Mouse (Mus musculus) brain, embryonic 14.5 days (tissue): Measurements from ENCODE around the gene Clcnka. TPM values are rescaled to one million over a fixed set of nuclear protein-coding genes. Genes with fewer than 3 reads are reported as not detected.

Experiments used
- DNase-seq: peaks from one replicate; pipeline ENCODE4 v3.0.0-alpha.2; 2011; ENCODE audit warnings: low read depth
- CTCF ChIP-seq: fragments of 200-500 bp; IDR thresholded peaks from 2 replicates; pipeline ENCODE4 v1.5.1; 2012; ENCODE audit warnings: inconsistent platforms, mild to moderate bottlenecking, moderate library complexity, borderline replicate concordance; ENCODE audit not compliant: insufficient read depth, insufficient read length; ENCODE audit errors: extremely low read depth
- POLR2A ChIP-seq: fragments of 200-500 bp; IDR thresholded peaks from 2 replicates; pipeline ENCODE4 v1.6.1; 2012; ENCODE audit warnings: mild to moderate bottlenecking, inconsistent platforms, borderline replicate concordance; ENCODE audit not compliant: poor library complexity, insufficient read depth, insufficient read length, severe bottlenecking; ENCODE audit errors: extremely low read depth
- polyA plus RNA-seq: library from polyadenylated mRNA; depleted of rRNA; stranded (reverse); fragments of >200 nt; gene quantifications from 2 replicates; pipeline ENCODE4 v1.2.3, GENCODE M21; 2012

Clcnka gene
- polyA plus RNA-seq, 1 experiment = 0.19 TPM

DNA sequence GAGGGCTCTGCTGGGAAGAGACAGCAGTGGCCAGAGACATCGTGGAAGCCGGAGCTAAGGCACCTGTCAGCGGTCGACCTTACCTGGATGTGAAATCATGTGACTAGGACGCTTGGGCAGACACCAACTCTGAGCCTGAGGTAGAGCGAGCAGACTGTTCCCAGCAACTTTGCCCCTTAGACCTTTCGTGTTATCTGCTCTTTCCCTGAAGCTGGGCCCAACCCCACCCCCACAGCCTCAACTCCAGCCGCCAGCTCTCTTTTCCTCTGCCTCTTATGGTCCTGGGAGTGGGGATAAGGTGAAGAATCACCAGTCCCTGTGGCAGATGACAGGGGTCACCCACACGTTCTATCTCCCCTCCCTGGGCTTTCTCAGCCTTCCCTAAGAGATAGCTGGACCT is 22.4 kb upstream of the Clcnka start:
- DNase-seq = no peak
- TF ChIP-seq CTCF (no peak), POLR2A (no peak)

DNA sequence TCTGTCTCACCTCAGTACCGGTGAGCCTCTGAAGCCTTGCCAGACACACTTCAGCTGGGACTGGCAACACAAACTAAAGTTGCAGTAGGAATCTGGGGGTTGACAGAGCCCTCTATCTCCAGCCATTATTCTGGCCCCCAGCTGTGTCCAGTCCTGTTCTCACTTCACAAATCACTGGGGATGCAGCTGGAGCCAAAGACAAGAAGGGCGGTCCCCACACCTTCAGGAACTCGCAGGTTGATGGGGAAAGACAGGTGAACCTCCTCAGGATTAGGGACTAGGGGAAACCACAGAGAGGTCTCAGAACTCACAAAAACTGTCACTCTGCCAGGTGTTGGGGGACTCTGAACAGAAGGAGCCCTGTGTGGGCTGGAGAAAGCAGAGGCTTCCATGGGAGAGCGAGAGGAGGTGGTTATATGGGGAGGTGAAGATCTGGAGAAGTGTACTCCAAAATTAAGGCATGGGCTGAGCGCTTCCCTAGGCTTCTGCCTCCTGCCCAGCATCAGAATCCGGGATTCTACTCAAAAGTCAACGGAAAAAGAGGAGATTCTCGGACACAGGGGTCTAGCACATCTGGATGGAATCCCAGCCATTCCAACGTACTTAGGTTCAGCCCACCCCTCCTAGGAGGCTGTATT is 21.8 kb upstream of the Clcnka start, which contains the start of gene Hspb7:
Gene Hspb7, plus strand, starts transcription at position 588 of the 638 bp plus-strand sequence.
- TF ChIP-seq CTCF (no peak), POLR2A (no peak)
- DNase-seq = no peak

DNA sequence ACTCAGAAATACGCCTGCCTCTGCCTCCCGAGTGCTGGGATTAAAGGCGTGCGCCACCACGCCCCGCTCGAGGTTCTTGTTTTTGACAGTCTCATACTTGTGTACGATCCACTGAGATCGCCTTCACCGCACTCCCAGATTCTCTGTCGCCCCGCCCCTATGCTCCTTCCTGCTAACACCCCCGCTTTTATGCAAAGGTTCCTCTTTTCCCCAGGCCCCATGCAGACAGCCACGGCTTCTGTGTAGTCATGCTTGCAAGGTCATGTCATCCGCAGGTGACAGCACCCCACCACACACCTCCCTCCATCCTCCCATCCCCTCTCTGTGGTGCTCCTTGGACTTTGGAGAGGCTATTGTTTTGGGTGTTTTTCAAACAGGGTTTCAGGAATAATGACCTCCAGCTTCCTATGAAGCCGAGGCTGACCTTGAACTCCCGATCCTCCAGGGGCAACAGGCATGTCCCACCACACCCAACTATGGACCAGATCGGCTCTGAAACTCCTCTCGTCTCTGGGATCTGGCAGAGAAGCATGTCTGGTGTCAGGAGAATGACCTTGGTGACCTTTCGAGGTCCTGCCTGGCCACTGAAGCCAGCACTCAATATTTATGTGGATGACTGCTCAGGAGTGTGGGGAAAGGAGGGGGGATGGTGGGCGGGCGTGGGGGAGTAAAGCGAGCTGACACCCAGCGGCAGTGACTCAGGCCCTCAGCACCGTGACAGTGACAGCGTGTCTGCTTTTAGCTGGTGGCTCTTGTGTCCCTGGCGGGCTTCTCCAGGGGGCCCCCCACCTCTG is 21.1 kb upstream of the Clcnka start:
- TF ChIP-seq POLR2A (no peak), CTCF (no peak)
- DNase-seq = no peak

DNA sequence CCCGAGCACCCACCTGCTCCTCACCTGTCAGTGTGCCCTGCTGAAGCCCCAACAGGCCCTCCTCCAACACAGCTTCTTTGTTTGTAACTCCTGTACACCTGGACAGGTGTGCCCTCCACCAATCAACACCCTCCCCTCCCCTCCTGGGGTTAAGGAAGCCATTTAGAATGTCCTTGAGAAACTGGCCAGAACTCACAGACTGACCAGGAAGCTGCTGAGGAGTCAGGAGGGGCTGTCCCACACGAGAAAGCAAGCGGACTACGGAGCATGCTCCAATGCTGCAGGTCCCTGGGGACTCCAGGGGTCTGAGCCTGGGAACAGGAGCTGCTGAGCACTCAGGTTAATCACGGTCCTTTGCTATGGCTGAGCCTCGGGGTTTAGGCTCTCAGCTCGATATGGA is 17.4 kb upstream of the Clcnka start, which contains the start of gene Clcnkb:
Gene Clcnkb, minus strand, starts transcription at position 91 of the 400 bp plus-strand sequence.
- TF ChIP-seq CTCF = no peak
- no peak for TF ChIP-seq POLR2A
- DNase-seq = no peak

DNA sequence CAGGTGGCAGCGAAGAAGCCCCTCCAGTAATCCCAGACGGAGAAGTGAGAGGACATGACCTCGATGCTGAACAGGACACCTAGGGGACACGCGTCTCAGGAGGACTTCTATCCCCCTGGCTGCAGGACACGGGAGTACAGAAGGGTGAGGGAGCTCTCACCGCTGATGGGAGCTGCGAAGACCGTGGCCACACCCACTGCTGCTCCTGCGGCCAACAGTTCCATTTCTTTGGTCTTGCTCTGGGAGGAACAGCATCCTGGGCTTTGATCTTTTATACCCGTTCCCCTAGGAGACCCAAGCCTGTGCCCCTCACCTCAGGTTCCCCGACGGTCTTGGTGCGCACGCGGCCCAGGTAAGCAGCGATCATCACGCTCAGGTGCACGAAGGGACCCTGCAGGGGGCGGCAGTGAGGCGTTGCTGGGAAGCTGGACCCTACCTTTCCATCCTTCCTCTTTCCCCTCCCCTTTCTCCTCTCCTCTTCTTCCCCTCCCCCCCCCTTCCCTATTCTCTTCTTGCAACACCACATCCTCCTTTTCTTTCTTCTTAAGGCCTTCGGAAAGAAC is 13.0 kb upstream of the Clcnka start:
- TF ChIP-seq POLR2A = no peak
- TF ChIP-seq CTCF = peak; percentile 34; the same call in 1 of the 2 replicates
- DNase-seq = no peak

DNA sequence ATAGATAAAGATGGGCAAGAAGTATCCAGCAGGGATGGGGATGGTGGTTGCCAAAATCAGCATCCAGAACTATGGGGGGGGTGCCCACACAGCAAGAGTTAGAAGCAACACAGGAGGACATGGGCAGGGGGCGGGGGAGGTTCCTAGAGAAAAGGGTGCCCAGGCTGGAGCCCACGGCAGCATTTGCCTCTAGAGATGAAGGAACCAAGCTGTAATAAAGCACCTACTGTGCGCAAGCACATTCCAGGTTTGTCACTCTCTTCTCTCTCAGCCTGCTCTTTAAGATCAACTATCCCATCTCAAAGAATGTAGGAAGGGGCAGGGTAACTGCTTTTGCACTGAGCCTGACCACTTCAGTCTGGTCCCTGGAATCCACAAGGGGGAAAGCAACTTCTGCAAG is 10.1 kb upstream of the Clcnka start:
- TF ChIP-seq POLR2A (no peak), CTCF (no peak)
- no peak for DNase-seq

DNA sequence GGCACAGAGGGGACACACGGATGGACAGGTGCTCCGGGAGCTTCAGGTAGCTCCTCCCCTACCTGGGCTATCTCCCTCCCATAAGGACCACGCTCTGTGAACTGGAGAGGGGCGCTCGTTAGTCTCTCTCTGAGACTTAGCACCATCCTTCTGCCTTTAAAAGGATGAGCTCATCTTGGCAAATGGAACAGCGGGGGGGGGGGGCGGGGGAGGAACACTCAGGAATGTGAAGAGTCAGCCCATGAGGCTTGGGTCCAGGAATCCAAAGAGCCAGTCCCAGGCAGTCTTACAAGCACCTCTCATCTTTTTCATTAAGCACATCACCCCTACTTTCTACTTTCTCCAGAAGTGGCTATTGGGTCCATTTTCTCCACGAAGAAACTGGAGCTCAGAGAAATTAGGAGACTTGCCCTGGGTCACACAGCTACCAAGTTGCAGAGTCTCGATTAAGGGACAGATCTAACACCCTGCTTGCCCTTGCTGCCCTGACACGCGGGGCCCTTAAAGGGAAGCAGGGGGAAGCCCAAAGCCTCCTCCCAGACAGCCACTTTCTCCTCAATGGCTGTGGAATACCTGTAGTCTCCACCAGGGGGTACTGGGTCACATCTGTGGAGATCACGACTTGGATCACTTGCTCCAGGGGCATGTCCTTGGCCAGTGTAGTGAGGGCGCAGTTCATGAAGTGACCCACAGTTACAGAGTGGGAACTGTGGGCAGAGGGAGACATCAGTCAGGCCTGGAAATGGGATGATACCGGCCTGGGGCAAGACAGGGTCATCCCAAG is 8.2 kb upstream of the Clcnka start:
- no peak for DNase-seq
- TF ChIP-seq POLR2A = no peak
- TF ChIP-seq CTCF = peak; percentile 54; the same call in 1 of the 2 replicates

DNA sequence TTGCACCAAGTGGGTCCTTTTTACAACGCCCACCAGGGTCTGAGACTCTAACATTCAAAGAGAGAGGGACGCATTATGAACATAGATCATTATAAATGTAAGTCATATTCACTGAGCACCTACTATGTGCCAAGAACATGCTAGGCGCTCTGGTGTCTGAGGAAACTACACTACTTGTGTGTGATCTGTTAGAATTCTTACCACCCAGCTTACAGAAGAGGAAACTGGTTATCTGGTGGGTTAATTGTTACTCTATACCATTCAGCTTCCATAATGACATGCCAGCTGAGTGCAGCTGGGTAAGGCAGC is 6.7 kb upstream of the Clcnka start:
- DNase-seq = no peak
- TF ChIP-seq POLR2A = no peak
- TF ChIP-seq CTCF = no peak

DNA sequence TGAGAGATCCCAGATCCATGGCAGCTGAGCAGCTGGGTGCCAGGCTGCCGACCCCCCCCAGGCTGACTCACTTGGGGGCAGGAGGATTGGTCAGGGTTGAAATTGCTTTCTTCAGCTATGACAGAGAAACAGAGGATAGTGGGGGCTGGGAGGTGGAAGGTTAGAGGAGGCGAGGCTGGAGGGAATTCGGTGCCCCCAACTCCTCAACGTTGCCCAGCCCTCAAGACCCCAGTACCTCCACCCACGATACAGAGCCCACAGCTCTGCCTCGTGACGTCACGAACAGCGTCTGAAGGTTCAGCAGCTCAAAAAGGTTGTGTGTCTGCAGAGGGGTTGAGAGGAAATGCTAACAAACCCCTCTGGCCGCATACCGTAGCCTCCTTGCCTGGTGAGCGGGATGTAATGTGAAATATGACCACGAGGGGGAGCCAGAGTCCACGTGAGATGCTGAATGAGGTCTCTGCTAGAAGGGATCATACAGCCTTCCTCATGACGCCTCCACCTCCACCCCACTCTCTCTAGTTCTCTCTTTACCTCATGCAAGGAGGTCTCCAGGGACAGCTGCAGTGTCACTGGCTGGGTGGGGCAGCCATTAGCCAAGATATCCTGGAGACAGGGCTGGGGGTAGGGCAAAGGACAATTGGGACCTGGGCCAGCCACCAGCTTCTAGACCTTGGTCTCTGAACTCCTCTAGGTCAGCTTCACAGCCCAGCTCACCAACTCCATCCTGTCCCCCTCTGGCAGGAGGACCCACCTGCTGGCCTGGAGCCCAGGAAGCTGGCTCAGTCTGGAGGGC is 6.2 kb upstream of the Clcnka start:
- TF ChIP-seq POLR2A (no peak), CTCF (peak; percentile 99)
- peak; percentile 87 for DNase-seq

DNA sequence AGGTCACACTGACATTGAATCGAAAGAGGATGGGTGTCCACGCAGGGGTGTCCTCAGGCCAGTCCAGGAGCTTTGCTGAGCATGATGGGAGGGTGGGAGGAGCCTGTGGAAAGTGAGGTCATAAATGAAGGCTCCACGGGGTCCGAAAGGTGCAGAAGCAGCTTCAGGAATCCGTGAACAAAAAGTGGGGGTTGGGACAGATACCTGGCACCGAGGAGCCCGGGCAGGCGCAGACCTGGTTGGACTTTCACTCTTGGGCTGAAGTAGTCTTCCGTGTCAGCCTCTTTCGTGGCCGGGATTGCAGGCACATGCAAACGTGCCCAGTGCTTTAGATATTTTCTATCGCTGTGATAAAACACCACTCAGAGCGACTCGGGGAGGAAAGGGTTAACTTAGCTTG is 1.6 kb upstream of the Clcnka start:
- TF ChIP-seq CTCF = no peak
- no peak for TF ChIP-seq POLR2A
- DNase-seq = no peak

DNA sequence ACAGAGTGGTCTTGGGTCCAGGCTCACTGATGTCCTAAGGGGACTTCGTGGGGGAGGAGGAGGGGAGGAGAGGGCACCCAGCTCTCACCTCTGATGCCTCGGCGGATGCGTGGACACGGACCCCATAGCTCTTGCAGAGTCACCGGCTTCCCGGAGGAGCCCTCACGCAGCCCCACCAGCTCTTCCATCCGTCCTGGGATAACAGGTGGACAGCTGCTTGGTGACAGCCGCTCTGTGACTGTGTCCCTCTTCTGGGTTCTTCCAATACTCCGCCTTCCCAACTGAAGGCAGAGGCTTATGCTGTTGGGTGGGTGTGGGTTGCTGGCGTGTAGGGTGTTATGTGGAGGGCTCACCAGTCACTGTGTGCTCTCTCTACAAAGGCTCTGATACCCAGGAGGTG is 663 bp downstream of the Clcnka start:
- DNase-seq = no peak
- TF ChIP-seq POLR2A = no peak
- no peak for TF ChIP-seq CTCF

DNA sequence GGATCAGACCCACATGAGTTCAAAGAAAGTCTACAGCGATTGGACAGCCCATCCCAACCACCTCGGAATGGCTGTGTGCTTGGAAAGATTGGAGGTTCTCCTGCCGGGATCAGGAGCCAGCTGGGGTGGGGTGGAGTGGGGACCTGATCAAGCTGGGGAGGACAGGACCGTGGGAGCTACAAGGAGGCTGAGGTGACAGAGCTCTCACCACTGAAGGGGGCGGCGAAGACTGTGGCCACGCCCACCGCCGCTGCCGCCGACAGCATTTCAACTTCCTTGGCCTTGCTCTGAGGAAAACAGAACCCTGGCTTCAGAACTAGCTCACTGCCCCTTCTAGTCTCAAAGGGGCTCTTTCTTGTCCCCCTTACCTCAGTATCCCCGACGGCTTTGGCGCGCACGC is 3.8 kb downstream of the Clcnka start:
- no peak for DNase-seq
- TF ChIP-seq POLR2A (no peak), CTCF (no peak)
